Mouse (Mus musculus): ENCODE data around the gene Pfdn6. TPM values are rescaled to one million over a fixed set of nuclear protein-coding genes. Genes with fewer than 3 reads are reported as not detected.
A peak's percentile ranks its signal among the peaks of the same experiment; 100 is the strongest.

Pfdn6 gene
- total RNA-seq, 2 experiments from 2014 or later = 56.7 to 58.6 TPM

- no peak for DNase-seq
- intact Hi-C loops (cut with DNase I) = no loop called here
Measured at GRCm38 (mm10) chr17:33938783-33939182, 1.4 kb downstream of the Pfdn6 start.

- DNase-seq = no peak
- intact Hi-C loops (cut with DNase I) = no loop called here
Measured at GRCm38 (mm10) chr17:33936993-33937392, 3.1 kb downstream of the Pfdn6 start.

- intact Hi-C loops (cut with DNase I) = no loop called here
- no peak for DNase-seq
Measured at GRCm38 (mm10) chr17:33935422-33936055, 4.6 kb downstream of the Pfdn6 start.

- intact Hi-C loops (cut with DNase I) = no loop called here
- DNase-seq = no peak
Measured at GRCm38 (mm10) chr17:33932970-33933369, 7.2 kb downstream of the Pfdn6 start.

- no peak for DNase-seq
- intact Hi-C loops (cut with DNase I) = no loop called here
Measured at GRCm38 (mm10) chr17:33932448-33932847, 7.7 kb downstream of the Pfdn6 start.

- intact Hi-C loops (cut with DNase I) = no loop called here
- DNase-seq = no peak
Measured at GRCm38 (mm10) chr17:33931947-33932346, 8.2 kb downstream of the Pfdn6 start.

- intact Hi-C loops (cut with DNase I) = no loop called here
- DNase-seq = no peak
Measured at GRCm38 (mm10) chr17:33931159-33931866, 8.8 kb downstream of the Pfdn6 start.

- intact Hi-C loops (cut with DNase I) = no loop called here
- DNase-seq = peak in 1 of 2 experiments; percentile 40
Measured at GRCm38 (mm10) chr17:33930280-33931158, 9.6 kb downstream of the Pfdn6 start.

GRCm38 (mm10) chr17:33929371-33930279, 10.5 kb downstream of the Pfdn6 start, which contains the start of gene Rgl2:
Gene Rgl2, plus strand, starts transcription at chr17:33929543.
- DNase-seq = peak; percentile 87 to 90
- intact Hi-C loops (cut with DNase I) = no loop called here

- intact Hi-C loops (cut with DNase I) = no loop called here
- no peak for DNase-seq
Measured at GRCm38 (mm10) chr17:33928251-33928947, 11.7 kb downstream of the Pfdn6 start.

GRCm38 (mm10) chr17:33926207-33926932, 13.8 kb downstream of the Pfdn6 start:
- intact Hi-C loops (cut with DNase I) = no loop called here
- DNase-seq = no peak

GRCm38 (mm10) chr17:33925406-33926116, 14.6 kb downstream of the Pfdn6 start:
- no peak for DNase-seq
- intact Hi-C loops (cut with DNase I) = no loop called here

GRCm38 (mm10) chr17:33924577-33925283, 15.4 kb downstream of the Pfdn6 start:
- intact Hi-C loops (cut with DNase I) = no loop called here
- no peak for DNase-seq

- intact Hi-C loops (cut with DNase I) = no loop called here
- DNase-seq = no peak
Measured at GRCm38 (mm10) chr17:33921361-33921760, 18.8 kb downstream of the Pfdn6 start.

- intact Hi-C loops (cut with DNase I) = no loop called here
- peak; percentile 70 for DNase-seq
Measured at GRCm38 (mm10) chr17:33920282-33921097, 19.7 kb downstream of the Pfdn6 start.

GRCm38 (mm10) chr17:33919351-33920281, 20.5 kb downstream of the Pfdn6 start:
- intact Hi-C loops (cut with DNase I) = no loop called here

More at GRCm38 (mm10) chr17:33919351-33920281, 20.5 kb downstream of the Pfdn6 start:
- peak; percentile 67 to 70 for DNase-seq
